Mouse (Mus musculus) lung, embryonic 16.5 days (tissue): ENCODE measurements around the gene Actr1a. TPM values are rescaled to one million over a fixed set of nuclear protein-coding genes. Genes with fewer than 3 reads are reported as not detected.

Experiments used
- ATAC-seq: fragments of 200-750 bp; cut with Nextera tagmentation; 2 replicates; pipeline ENCODE4 v1.8.0; 2017; ENCODE audit warnings: low read depth, mild to moderate bottlenecking, moderate library complexity
- H3K27ac ChIP-seq: fragments of 300-500 bp; sonication (generic); 2 replicates; pipeline ENCODE4 v1.5.1; 2014; ENCODE audit warnings: mild to moderate bottlenecking, control low read depth, low read length
- H3K27me3 ChIP-seq: fragments of 300-500 bp; sonication (generic); 2 replicates; pipeline ENCODE4 v1.6.1; 2014; ENCODE audit warnings: low read depth, low read length, mixed read lengths; ENCODE audit not compliant: control insufficient read depth, insufficient read depth
- H3K36me3 ChIP-seq: fragments of 300-500 bp; sonication (generic); 2 replicates; pipeline ENCODE4 v1.6.1; 2014; ENCODE audit warnings: low read length; ENCODE audit not compliant: control insufficient read depth, insufficient read depth
- H3K4me1 ChIP-seq: fragments of 300-500 bp; sonication (generic); replicated peaks from 2 replicates; pipeline ENCODE4 v1.6.1; 2014; ENCODE audit warnings: low read length, mixed read lengths; ENCODE audit not compliant: control insufficient read depth, insufficient read depth
- H3K4me2 ChIP-seq: fragments of 300-500 bp; sonication (generic); 2 replicates; pipeline ENCODE4 v1.6.1; 2014; ENCODE audit warnings: low read depth, low read length, control low read depth
- H3K4me3 ChIP-seq: fragments of 300-500 bp; sonication (generic); 2 replicates; pipeline ENCODE4 v1.5.1; 2014; ENCODE audit warnings: mild to moderate bottlenecking, low read length, control low read depth
- H3K9ac ChIP-seq: fragments of 300-500 bp; sonication (generic); 2 replicates; pipeline ENCODE4 v1.6.1; 2014; ENCODE audit warnings: low read length, control low read depth
- H3K9me3 ChIP-seq: fragments of 300-500 bp; sonication (generic); 2 replicates; pipeline ENCODE4 v1.6.1; 2016; ENCODE audit warnings: low read length; ENCODE audit not compliant: control insufficient read depth
- WGBS: fragments of 180-500 bp; shearing (Covaris S2); extraction: QIAGEN DNeasy Blood & Tissue Kit; methylation state at CpG from one replicate; pipeline ENCODE4 v1.1.7; 2014; 5-methylcytosine and 5-hydroxymethylcytosine counted together
- polyA plus RNA-seq: library from polyadenylated mRNA; unstranded; fragments of >200 nt; fragmentation: Nextera tagmentation; extraction: Ambion mirVana; gene quantifications from 2 replicates; pipeline ENCODE4 v1.2.1, GENCODE M21; 2015

Gene Actr1a
- polyA plus RNA-seq, 1 experiment from 2014 or later = 137 TPM

DNA sequence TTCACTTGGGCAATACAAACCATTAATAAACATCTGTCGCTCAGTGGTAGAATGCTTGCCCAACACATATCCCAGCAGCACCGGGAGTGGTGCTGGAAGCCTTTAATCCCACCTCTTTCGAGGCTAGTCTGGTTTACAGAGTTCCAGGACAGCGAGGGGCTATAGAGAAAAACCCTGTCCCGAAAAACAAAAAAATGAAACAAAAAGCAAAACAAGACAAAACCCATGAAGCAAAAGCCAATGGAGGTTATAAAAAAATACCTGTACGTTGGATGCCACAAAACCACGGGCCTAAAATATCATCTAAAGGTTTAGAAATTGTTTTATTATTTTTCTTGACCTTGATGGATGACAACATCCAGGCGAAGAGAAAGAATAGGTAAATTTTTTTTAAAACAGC lies 561 bp upstream of the Actr1a start:
- Histone ChIP-seq H3K4me3 (peak overlapping the region; percentile 77), H3K4me2 (peak overlapping the region; percentile 76), H3K9ac (peak overlapping the region; percentile 78; the same call in 1 of the 2 replicates), H3K4me1 (peaks cover 38% of the 10 kb centered on the region), H3K9me3 (no peaks in the 10 kb centered on the region), H3K27ac (peak overlapping the region; percentile 9; the same call in 1 of the 2 replicates), H3K36me3 (peaks cover 5% of the 10 kb centered on the region; the same call in 1 of the 2 replicates), H3K27me3 (no peaks in the 10 kb centered on the region)
- ATAC-seq = no peak
- WGBS = 9% methylated on average over 8 of the region's 8 CpGs

DNA sequence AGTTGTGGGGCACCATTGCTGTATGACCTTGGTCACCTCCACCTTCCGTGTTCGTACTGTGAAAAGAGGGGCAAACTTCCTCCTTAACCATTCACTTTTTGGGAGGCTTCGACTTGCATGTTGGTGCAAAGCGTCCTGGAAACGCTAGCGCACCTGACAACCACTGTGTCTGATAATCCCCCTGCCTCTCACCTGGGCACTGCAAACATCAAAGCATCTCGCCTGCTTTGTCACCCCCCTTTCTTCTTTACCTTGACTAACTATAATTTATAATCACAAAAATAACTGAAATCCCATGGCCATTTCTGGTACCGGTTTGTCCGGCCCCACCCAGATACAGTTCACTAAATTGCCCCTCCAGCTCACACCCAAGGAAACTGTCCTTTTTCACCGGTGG lies 838 bp downstream of the Actr1a start:
- WGBS = 5% methylated on average over 10 of the region's 10 CpGs
- Histone ChIP-seq H3K4me1 (peaks cover 34% of the 10 kb centered on the region), H3K4me3 (peak overlapping the region; percentile 77), H3K36me3 (peaks cover 3% of the 10 kb centered on the region; the same call in 1 of the 2 replicates), H3K27me3 (no peaks in the 10 kb centered on the region), H3K27ac (no peak overlapping the region), H3K4me2 (peak overlapping the region; percentile 89), H3K9ac (peak overlapping the region; percentile 49), H3K9me3 (no peaks in the 10 kb centered on the region)
- ATAC-seq = no peak

DNA sequence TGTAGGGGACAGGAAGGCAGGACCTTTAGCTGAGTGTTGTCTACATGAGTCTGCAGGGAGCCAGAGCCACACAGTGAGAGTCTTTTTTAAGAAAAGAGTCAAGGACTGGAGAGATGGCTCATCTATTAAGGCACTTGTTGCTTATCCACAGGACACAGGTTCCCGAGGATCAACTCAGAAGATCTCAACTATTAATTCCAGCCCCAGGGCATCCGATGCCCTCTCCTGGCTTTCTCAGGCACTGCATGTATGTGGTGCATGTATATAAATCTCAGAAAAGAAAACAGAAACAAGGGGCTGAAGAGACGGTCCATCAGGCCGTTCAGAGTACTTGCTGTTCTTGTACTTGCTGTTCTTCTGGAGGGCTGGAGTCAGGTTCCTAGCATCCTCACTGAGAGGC lies 3.5 kb downstream of the Actr1a start:
- Histone ChIP-seq H3K4me1 (peaks cover 18% of the 10 kb centered on the region), H3K27me3 (no peaks in the 10 kb centered on the region), H3K9me3 (no peaks in the 10 kb centered on the region), H3K27ac (no peak overlapping the region), H3K36me3 (peaks cover 3% of the 10 kb centered on the region; the same call in 1 of the 2 replicates), H3K4me2 (no peak overlapping the region), H3K9ac (no peak overlapping the region), H3K4me3 (no peak overlapping the region)
- no peak for ATAC-seq
- 37% methylated on average over 4 of the region's 4 CpGs for WGBS

DNA sequence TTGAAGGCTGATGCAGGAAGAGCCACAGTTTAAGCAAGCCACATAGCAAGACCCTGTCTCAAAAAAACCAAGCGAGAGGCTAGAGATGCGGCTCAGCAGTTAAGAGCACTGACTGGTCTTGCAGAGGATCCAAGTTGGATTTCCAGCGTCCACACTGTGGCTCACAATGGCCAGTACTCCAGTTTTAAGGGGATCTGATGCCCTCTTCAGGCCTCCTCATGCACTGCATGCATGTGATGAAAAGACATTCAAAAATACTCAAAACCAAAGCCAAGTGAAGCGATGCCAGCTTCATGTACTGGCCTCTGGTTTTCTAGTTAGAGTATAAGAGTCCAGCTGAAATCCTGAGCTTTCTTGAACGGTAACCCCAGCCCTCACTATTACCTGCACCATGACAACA lies 5.7 kb downstream of the Actr1a start:
- H3K4me1 ChIP-seq = peaks cover 14% of the 10 kb centered on the region
- no peaks in the 10 kb centered on the region for H3K27me3 ChIP-seq
- no peak for ATAC-seq
- peaks cover 4% of the 10 kb centered on the region; the same call in 1 of the 2 replicates for H3K36me3 ChIP-seq
- no peak overlapping the region for H3K4me2 ChIP-seq
- H3K27ac ChIP-seq = no peak overlapping the region
- H3K4me3 ChIP-seq = no peak overlapping the region
- H3K9ac ChIP-seq = no peak overlapping the region
- no peaks in the 10 kb centered on the region for H3K9me3 ChIP-seq
- WGBS = 83% methylated on average over 5 of the region's 5 CpGs

DNA sequence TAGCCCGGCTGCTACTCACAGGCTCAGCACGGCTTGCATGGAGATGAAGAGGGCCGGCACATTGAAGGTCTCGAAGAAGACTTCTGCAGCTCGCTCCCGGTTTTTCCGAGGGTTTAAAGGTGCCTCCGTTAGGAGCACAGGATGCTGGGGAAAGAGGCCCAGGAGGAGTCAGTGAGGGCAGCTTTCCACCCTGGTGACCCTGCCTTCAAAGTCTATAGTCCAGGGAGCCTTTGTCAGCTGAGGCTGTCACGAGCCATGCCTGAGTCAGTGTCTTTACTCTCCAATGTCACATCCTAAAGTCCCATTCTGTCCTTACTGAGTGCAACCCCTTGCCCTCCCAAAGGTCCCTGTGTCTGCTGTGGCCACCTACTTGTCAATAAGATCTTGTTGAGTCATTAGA lies 13.3 kb downstream of the Actr1a start:
- Histone ChIP-seq H3K27me3 (no peaks in the 10 kb centered on the region), H3K9me3 (no peaks in the 10 kb centered on the region), H3K9ac (no peak overlapping the region), H3K4me2 (no peak overlapping the region), H3K4me1 (no peaks in the 10 kb centered on the region), H3K4me3 (no peak overlapping the region), H3K27ac (no peak overlapping the region), H3K36me3 (peaks cover 66% of the 10 kb centered on the region)
- ATAC-seq = no peak
- WGBS = 86% methylated on average over 9 of the region's 9 CpGs

DNA sequence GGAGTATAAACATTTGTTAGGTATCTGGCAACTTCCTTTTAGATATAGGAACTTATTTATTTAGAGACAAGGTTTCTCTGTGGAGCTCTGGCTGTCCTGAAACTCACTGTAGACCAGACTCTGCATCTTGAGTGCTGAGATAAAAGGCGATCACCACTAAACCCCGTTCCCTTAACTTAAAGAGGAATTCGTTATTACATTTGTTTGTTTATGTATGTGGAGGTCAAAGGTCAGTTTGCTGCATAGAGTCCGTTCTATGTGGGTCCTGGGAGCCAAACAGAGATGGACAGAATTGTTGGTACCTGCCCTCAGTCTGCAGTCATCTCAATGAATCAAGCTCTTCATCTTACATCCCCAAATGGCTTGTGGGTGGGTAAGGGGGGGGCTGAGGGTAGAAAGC lies 19.7 kb downstream of the Actr1a start:
- Histone ChIP-seq H3K36me3 (peaks cover 37% of the 10 kb centered on the region), H3K9me3 (no peaks in the 10 kb centered on the region), H3K9ac (no peak overlapping the region), H3K27me3 (no peaks in the 10 kb centered on the region), H3K4me1 (peaks cover 5% of the 10 kb centered on the region; the same call in 1 of the 2 replicates), H3K27ac (no peak overlapping the region), H3K4me2 (no peak overlapping the region), H3K4me3 (no peak overlapping the region)
- 27% methylated on average over 4 of the region's 4 CpGs for WGBS
- no peak for ATAC-seq

DNA sequence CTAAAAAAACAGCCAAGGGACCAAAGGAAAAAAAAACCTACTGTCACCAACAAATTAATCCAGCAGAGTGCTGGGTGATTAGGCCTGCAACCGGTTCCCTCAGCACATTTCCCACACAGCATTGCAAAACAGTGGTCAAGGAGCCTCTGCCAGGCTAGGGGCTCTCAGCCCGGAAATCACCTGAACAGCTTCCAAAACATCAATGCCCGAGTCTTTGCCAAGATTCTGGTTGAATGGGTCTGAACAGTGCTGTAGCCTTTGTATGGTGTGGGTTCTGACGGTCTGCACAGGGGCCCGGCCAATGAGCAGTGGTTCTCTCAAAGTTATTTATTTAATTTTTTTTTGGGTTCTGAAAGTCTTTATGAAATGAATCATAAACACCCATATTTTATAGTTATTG lies 20.1 kb downstream of the Actr1a start:
- peaks cover 33% of the 10 kb centered on the region for H3K36me3 ChIP-seq
- WGBS = 50% methylated on average over 5 of the region's 5 CpGs
- peaks cover 5% of the 10 kb centered on the region; the same call in 1 of the 2 replicates for H3K4me1 ChIP-seq
- no peak overlapping the region for H3K4me3 ChIP-seq
- no peak overlapping the region for H3K4me2 ChIP-seq
- H3K27ac ChIP-seq = no peak overlapping the region
- H3K27me3 ChIP-seq = no peaks in the 10 kb centered on the region
- no peak for ATAC-seq
- no peaks in the 10 kb centered on the region for H3K9me3 ChIP-seq
- H3K9ac ChIP-seq = no peak overlapping the region

DNA sequence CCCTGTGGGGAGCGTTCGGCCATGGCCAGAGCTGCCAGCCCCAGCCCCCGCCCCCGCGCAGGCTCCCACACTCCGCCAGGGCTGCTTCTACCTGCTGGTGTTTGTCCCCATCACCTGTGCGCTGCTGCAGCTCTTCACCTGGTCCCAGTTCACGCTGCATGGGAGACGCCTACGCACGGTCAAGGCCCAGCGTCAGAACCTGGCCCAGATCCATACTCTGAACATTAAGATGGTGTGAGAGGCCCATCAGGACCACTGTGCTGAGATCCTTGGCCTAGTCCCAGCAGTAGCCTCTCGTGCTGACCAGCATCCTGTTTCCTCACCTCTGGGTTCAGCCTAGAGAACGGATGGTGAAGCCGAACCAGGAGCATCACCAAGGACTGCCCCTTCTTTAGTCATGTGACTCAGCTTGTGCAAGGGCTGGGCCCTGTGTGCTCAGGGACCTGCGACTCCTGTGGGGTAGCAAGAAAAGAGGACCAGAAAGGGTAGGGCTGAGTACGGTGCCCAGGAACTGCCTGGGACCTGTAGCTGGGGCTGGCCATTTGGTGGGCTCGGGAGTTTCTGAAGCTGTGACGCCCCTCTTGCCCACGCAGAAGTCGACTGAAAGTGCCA lies 21.0 kb downstream of the Actr1a start:
- 44% methylated on average over 21 of the region's 21 CpGs for WGBS
- Histone ChIP-seq H3K27ac (no peak overlapping the region), H3K27me3 (no peaks in the 10 kb centered on the region), H3K4me3 (no peak overlapping the region), H3K4me1 (peaks cover 5% of the 10 kb centered on the region; the same call in 1 of the 2 replicates), H3K36me3 (peaks cover 24% of the 10 kb centered on the region), H3K4me2 (no peak overlapping the region), H3K9ac (no peak overlapping the region), H3K9me3 (no peaks in the 10 kb centered on the region)
- ATAC-seq = peak; percentile 42

DNA sequence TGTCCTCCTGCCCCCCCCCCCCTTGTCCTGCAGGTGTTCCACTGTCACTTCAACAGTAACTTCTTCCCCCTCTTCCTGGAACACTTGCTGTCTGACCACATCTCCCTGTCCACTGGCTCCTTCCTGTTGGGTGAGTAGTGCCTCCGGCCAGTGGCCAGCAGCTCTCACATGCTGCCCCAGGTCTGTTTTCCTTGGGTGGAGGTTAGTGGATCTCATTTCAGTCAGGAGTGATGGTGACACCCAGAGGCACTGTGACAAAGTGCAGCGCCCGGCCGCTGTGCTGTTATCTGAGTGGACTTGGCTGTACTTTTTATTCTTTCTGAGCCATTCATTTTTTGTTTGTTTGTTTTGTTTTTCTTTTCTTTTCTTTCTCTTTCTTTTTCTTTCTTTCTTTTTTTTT lies 26.3 kb downstream of the Actr1a start:
- Histone ChIP-seq H3K9me3 (no peaks in the 10 kb centered on the region), H3K36me3 (no peaks in the 10 kb centered on the region), H3K27ac (no peak overlapping the region), H3K27me3 (no peaks in the 10 kb centered on the region), H3K4me1 (no peaks in the 10 kb centered on the region), H3K4me2 (no peak overlapping the region), H3K9ac (no peak overlapping the region), H3K4me3 (no peak overlapping the region)
- ATAC-seq = peak; percentile 54; the same call in 1 of the 2 replicates
- WGBS = 16% methylated on average over 4 of the region's 4 CpGs
